Mouse (Mus musculus) lung, adult 2 months (tissue): ENCODE results near the gene Atxn2. TPM values are rescaled to one million over a fixed set of nuclear protein-coding genes. Genes with fewer than 3 reads are reported as not detected.

Source experiments
- DNase-seq: peaks from one replicate; pipeline ENCODE4 v3.0.0; 2022
- H3K4me1 ChIP-seq: fragments of 200-500 bp; 2 replicates; pipeline ENCODE4 v1.6.1; 2011; ENCODE audit warnings: low read length; ENCODE audit not compliant: control insufficient read depth, insufficient read depth
- H3K4me3 ChIP-seq: fragments of 200-500 bp; replicated peaks from 2 replicates; pipeline ENCODE3; 2011; ENCODE audit warnings: low read depth, mild to moderate bottlenecking, control low read depth, low read length; ENCODE audit errors: extremely low read depth
- CTCF ChIP-seq: fragments of 200-500 bp; IDR thresholded peaks from 2 replicates; pipeline ENCODE4 v1.5.1; 2011; ENCODE audit warnings: mild to moderate bottlenecking, low read length, control low read depth; ENCODE audit not compliant: insufficient read depth
- POLR2A ChIP-seq: fragments of 200-500 bp; IDR thresholded peaks from 2 replicates; pipeline ENCODE4 v1.6.1; 2011; ENCODE audit warnings: low read depth, mild to moderate bottlenecking, control low read depth, low read length, borderline replicate concordance; ENCODE audit errors: extremely low read depth
- WGBS: fragments of 180-500 bp; shearing (Covaris S2); methylation state at CpG from one replicate; pipeline ENCODE4 v1.1.7; 2018; 5-methylcytosine and 5-hydroxymethylcytosine counted together
- polyA plus RNA-seq: library from polyadenylated mRNA; depleted of rRNA; stranded (reverse); fragments of >200 nt; gene quantifications from 2 replicates; pipeline ENCODE4 v1.2.3, GENCODE M21; 2012

The Atxn2 gene
- polyA plus RNA-seq, 1 experiment = 108 TPM

- TF ChIP-seq POLR2A = no peak
- no peak for TF ChIP-seq CTCF
- 79% methylated on average over 4 of the region's 4 CpGs for WGBS
- H3K4me3 ChIP-seq = no peak overlapping the region
- peaks cover 3% of the 10 kb centered on the region for H3K4me1 ChIP-seq
- no peak for DNase-seq
Observed at GRCm38 (mm10) chr5:121759921-121760320, 48.8 kb downstream of the Atxn2 start.

- WGBS = 83% methylated on average over 7 of the region's 7 CpGs
Observed at GRCm38 (mm10) chr5:121761459-121761858, 50.3 kb downstream of the Atxn2 start.

GRCm38 (mm10) chr5:121762949-121763348 is 51.8 kb downstream of the Atxn2 start:
- TF ChIP-seq CTCF = no peak
- no peak for TF ChIP-seq POLR2A
- no peak for DNase-seq
- 73% methylated on average over 6 of the region's 6 CpGs for WGBS
- Histone ChIP-seq H3K4me1 (peaks cover 3% of the 10 kb centered on the region), H3K4me3 (no peak overlapping the region)

More at GRCm38 (mm10) chr5:121761459-121761858, 50.3 kb downstream of the Atxn2 start:
- Histone ChIP-seq H3K4me1 (peaks cover 3% of the 10 kb centered on the region), H3K4me3 (no peak overlapping the region)
- TF ChIP-seq CTCF = no peak
- TF ChIP-seq POLR2A = no peak
- DNase-seq = no peak

- TF ChIP-seq POLR2A (no peak), CTCF (no peak)
- no peak overlapping the region for H3K4me3 ChIP-seq
- peaks cover 3% of the 10 kb centered on the region for H3K4me1 ChIP-seq
- 89% methylated on average over 2 of the region's 2 CpGs for WGBS
- DNase-seq = no peak
Observed at GRCm38 (mm10) chr5:121765020-121765419, 53.9 kb downstream of the Atxn2 start.

GRCm38 (mm10) chr5:121766038-121766773 is 55.1 kb downstream of the Atxn2 start:
- H3K4me3 ChIP-seq = no peak overlapping the region
- peaks cover 3% of the 10 kb centered on the region for H3K4me1 ChIP-seq
- DNase-seq = no peak
- TF ChIP-seq POLR2A = no peak
- TF ChIP-seq CTCF = no peak
- 73% methylated on average over 4 of the region's 4 CpGs for WGBS

- 89% methylated on average over 2 of the region's 2 CpGs for WGBS
- DNase-seq = no peak
- H3K4me1 ChIP-seq = peaks cover 3% of the 10 kb centered on the region
- H3K4me3 ChIP-seq = no peak overlapping the region
- TF ChIP-seq POLR2A (no peak), CTCF (no peak)
Observed at GRCm38 (mm10) chr5:121767564-121767963, 56.4 kb downstream of the Atxn2 start.

GRCm38 (mm10) chr5:121769827-121770226 is 58.7 kb downstream of the Atxn2 start:
- DNase-seq = no peak
- no peak overlapping the region for H3K4me3 ChIP-seq
- 69% methylated on average over 7 of the region's 7 CpGs for WGBS
- H3K4me1 ChIP-seq = no peaks in the 10 kb centered on the region; the same call in 1 of the 2 replicates
- TF ChIP-seq CTCF (no peak), POLR2A (no peak)

GRCm38 (mm10) chr5:121771611-121772010 is 60.5 kb downstream of the Atxn2 start:
- TF ChIP-seq CTCF (no peak), POLR2A (no peak)
- Histone ChIP-seq H3K4me1 (no peaks in the 10 kb centered on the region; the same call in 1 of the 2 replicates), H3K4me3 (no peak overlapping the region)
- DNase-seq = no peak
- WGBS = 91% methylated on average over 3 of the region's 3 CpGs

GRCm38 (mm10) chr5:121778485-121779119 is 67.5 kb downstream of the Atxn2 start:
- WGBS = 81% methylated on average over 7 of the region's 7 CpGs
- no peak for TF ChIP-seq POLR2A
- no peak for TF ChIP-seq CTCF

More at GRCm38 (mm10) chr5:121778485-121779119, 67.5 kb downstream of the Atxn2 start:
- Histone ChIP-seq H3K4me3 (no peak overlapping the region), H3K4me1 (no peaks in the 10 kb centered on the region)
- no peak for DNase-seq
